Mouse (Mus musculus) E14TG2a.4 (cell line): ENCODE measurements at regions not wholly inside any gene's neighbourhood (a gene's known extent, or its start where the extent isn't known, plus 50 kb on each side); places are given as distances from the start of the nearest gene placed in this dataset.

Source experiments
- CTCF ChIP-seq: conservative IDR thresholded peaks from 2 replicates; pipeline ENCODE4 v1.5.1; 2014; ENCODE audit warnings: low read length
- NANOG ChIP-seq: IDR thresholded peaks from 2 replicates; pipeline ENCODE4 v1.6.1; 2014; ENCODE audit warnings: borderline replicate concordance, low read length, mixed read lengths

- no peak for TF ChIP-seq CTCF
- TF ChIP-seq NANOG = no peak
These were observed 115.4 kb upstream of the Atp2b1 start for GRCm38 (mm10) chr10:98798634-98799415.
